Mouse (Mus musculus) lung, postnatal 10 days (tissue): ENCODE measurements around the gene Nln.

ENCODE experiments used
- DNase-seq: peaks from one replicate; pipeline ENCODE4 v3.0.0; 2021

Nln gene

DNA sequence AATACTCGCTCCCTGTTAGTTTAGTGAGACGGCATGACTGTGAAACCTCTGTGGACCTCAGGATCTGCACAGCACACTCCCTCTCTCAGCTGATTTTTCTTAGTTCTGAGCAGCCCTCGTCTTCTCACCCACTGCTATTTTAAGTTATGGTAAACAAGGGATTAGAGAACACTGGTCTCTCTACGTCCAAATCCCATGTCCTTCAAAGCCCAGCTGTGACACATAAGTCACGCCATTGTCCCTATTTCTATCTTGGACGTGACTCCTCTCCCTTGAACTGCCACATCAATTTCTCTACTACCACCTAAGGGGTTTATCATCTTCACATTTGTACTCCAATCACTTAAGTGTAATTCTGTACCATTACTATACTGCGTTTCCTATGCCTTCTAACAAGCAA lies 13.5 kb downstream of the Nln start:
- no peak for DNase-seq

DNA sequence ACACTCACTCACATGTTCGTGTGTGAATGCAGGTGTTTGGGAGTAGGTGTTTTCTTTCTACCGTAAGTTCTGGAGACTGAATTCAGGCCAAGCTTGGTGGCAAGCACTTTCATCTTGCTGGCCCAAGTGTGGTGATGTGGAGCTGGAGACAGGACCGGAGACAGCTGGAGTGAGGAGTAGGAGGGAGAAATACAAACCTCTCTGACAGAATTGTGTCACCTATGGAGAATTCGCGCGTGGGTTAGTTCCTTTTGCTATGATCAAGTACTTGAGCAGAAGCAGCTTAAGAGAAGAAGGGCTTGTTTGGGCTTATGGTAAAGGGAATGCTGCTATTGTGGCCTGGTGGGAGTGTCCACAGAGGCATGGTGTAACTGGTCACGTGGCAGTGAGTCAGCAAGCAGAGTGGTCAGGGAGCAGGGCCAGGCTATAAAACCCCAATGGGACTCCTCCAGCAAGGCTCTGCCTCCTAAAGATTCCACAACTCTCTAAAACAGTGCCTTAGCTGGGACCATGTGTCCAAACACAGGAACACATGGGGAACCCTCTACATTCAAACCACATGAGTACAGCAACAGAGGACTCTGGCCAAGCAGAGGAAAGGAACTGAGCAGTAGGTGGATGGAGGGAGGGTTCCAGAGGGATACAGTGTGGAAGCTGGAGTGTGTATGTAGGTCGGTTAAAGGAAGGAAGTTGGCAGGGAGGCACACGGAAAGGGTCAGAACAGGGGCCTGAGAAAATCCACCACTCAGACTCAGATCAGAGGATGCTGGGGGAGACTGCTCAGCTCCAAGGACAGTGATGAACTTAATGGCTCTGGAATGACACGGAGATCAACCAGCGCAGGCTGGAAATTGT lies 14.7 kb downstream of the Nln start:
- peak; percentile 29 for DNase-seq

- DNase-seq = no peak
These were observed 17.7 kb downstream of the Nln start for GRCm38 (mm10) chr13:104091734-104092133.

DNA sequence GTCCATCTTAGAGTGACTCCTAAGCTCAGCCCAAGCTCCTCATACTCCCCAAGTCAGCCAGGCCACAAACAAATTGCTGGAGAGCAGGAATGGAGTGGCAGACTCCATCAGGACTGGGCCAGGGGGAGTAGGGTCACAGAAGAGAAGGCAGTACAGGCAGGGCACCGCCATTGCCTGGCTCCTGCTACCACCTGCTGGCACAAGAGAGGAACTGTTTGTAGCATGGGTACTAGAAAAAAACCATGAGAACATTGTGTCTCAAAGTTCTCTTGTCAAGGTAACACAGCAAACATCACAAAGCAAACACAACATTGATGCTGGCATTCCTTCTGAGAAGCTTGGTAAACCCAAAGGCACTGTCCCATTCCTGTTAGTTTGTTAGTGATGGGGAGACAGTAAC lies 20.0 kb downstream of the Nln start:
- DNase-seq = peak; percentile 65

- no peak for DNase-seq
These were observed 24.8 kb downstream of the Nln start for GRCm38 (mm10) chr13:104084600-104084999.

GRCm38 (mm10) chr13:104082504-104082903 lies 26.9 kb downstream of the Nln start:
- DNase-seq = no peak

- DNase-seq = no peak
These were observed 32.4 kb downstream of the Nln start for GRCm38 (mm10) chr13:104076993-104077392.

DNA sequence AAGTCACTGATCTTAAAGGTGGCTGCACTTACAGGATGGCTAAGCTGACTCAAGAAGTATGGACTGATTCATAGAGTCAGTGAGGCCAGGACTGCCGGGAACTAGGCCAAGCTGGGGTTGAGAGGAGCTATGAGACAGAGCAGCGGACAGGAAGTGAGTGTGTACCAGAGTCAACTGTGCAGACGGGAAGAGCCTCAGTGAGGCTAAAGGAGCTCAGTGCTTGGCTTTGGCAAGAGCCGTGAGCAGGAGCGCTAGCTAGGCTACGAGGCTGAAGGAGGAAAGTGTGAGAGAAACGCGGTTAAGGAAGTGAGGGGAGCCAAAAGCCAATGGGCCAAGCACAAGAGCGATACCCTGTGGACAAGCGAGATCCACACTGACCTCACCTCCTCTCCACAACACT lies 34.7 kb downstream of the Nln start:
- peak; percentile 82 for DNase-seq

GRCm38 (mm10) chr13:104074230-104074629 lies 35.2 kb downstream of the Nln start:
- DNase-seq = no peak

DNA sequence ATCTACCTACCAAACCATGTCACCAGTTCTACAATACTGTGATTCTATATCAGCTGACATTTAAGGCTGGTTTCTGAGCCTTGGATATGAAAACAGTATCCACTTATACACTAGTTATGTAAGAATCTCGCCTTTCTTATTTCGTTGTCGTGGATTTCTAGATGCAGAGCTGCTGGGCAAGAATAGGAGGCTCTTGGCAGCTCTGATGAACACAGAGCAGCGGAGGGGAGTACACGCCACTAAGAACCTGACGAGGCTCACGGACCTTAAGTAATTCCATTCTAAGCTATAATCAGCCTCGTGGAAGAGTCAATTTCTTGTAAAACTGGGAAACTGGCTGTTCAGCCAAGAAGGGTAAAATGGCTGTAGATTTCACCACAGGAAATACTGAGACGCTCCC lies 37.1 kb downstream of the Nln start:
- DNase-seq = no peak

DNA sequence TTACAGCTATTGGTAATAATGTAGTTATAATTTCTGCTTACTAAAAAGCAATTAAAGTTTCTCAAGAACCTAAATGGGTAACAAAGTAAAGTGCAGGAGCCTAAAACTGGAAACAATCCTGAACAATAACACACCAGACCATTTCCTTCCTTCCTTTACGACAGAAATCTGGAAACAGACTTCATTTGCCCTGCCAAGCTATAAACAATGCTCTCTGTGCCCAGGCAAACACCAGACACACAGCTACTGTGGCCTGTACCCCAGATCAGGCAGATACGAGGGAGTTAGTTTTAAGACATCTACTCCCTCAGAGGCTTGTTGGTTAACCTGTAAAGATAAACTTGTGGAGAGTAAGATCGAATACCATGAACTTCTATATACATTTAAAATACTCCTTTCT lies 38.7 kb downstream of the Nln start:
- peak; percentile 67 for DNase-seq

DNA sequence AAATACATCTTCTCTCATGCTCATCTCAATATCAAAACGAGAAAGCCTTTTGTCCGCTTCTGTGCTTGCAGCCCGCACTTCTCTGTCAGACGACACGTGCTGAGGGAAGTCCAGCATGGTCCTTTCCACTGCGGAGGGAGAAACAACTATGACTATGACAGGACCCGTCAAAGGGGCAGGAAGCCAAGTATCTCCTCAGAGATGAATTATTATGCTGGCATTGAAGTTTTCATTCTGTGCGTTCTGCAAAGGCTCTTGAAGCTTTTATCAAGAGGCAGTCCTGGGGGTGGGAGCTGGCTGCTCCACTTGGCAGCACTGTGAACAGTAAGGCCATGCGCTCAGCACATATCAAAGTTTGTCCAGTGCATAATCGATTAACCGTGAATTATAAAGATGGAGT lies 40.2 kb downstream of the Nln start:
- DNase-seq = peak; percentile 27

DNA sequence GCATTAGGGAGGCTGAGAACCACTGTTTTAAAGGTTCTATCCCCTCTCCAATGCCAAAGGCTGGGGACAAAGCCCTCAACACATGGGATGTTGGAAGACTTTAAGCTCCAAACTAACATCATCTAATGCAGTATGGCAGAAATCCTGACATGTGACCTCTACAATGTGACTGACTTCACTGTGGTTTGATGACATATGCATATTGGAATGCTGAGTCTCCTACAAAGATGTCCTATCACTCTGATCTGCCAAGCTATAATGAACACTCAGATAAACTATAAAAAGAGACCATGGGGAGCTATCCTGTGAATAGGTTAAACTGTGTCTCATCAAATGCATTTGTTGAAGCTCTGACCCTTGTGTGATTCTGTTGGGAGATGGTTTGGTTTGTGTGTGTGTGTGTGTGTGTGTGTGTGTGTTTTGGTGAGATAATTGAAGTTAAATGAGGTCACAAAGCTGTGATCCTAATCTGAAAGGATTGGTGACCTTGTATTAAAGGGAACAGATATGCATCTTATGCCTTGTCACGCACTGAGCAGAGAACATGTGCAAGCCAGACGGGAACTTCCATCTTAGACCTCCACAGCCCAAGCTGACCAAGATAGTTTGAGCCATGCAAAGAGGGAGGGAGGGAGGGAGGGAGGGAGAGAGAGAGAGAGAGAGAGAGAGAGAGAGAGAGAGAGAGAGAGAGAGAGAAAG lies 43.6 kb downstream of the Nln start:
- no peak for DNase-seq

- no peak for DNase-seq
These were observed 46.4 kb downstream of the Nln start for GRCm38 (mm10) chr13:104063061-104063460.

DNA sequence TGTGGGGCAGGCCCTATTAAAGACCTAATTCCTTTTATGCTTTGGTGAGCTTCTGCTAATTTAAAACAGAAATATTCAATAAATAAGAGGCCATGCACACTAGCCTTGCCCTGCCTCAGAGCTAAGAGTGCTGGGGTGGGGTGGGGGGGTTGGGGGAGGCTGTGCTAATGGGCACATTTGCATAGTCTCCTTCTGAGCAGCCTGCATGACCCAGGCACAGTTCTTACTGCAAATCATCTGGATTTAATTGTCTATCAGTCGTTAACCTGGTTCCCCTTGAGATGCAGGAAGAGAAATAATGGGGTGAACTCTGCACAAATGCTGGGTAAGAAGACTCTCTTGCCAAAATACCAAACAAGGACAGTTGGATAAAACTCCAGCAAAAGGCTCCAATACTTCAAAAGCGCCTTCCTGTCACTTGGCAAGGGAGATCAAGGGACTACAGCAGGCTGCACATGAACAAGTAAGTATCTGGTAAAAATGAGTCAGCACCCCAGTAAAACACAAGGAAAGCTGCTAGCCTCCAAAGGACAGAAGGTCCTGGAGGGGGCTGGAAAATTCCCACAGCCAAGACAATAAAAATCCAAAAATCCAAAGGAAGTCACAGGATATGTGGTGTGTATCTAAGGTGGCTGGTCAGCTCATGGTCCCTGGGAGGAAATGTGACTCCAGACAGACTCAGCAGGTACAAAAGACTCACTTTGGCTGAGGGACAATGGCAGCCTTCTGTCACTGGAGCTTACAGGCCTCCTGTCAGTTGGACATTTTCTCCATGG lies 47.3 kb downstream of the Nln start:
- DNase-seq = peak; percentile 40

DNA sequence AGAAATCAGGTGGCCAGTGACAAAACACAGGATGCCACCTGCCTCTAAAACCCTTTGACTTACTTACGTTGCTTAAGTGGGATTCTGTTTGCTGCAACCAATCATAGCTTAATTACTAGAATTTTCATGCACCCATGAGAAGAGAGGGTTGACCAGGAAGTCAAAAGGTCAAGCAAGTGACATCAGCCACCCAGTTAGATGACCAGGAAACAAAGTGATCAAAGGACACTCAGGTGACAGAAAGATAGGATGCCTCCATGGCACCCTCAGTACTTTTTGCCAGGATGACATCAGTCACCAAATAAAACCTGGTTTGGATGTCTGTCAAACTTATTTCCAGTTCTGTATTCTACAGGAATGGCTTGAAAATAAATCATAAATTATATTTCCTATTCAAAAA lies 49.2 kb downstream of the Nln start:
- DNase-seq = no peak

- no peak for DNase-seq
These were observed 49.9 kb downstream of the Nln start for GRCm38 (mm10) chr13:104059536-104059935.

DNA sequence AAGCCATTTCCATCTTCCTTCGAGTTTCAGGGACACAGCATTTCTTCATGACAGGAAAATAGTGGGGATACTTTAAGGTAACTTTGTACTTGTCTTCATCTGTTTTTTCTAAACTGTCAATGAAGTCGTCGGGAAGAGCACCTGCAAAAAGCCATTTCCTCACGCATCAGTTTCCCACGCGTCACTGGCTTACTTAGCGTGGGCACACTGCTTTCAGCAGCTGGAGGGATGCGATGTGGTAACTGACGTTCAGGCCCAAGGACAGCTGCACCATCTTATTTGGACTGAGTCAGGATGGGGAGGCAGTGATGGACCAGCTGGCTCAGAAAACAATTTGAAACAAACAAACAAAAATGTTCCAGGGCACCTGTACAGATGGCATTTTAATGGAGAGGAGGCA lies 50.7 kb downstream of the Nln start:
- DNase-seq = no peak

DNA sequence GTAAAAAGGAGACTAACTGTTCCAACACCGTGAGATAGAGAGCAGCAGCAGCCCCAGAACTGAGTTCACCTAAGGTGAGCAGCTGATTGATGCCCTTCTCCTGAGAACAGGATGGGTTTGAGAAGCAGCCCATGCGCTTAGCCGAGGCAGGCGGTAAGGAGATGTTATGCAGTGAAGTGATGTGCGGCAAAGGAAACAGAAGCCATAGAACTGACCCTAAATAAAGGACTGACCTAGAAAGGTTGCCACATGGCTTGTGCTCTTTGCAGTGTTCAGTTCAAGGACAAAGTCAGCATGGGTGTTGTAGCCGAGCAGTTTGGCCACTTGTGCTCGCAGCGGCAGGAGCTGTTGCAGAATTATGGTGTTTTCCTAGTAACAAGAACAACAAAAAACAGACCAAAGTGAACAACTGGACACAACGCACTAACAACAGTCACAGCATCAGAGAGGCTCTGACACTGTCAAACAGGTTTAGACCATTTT lies 57.1 kb downstream of the Nln start:
- no peak for DNase-seq

GRCm38 (mm10) chr13:104048835-104049234 lies 60.6 kb downstream of the Nln start:
- DNase-seq = peak; percentile 74

DNA sequence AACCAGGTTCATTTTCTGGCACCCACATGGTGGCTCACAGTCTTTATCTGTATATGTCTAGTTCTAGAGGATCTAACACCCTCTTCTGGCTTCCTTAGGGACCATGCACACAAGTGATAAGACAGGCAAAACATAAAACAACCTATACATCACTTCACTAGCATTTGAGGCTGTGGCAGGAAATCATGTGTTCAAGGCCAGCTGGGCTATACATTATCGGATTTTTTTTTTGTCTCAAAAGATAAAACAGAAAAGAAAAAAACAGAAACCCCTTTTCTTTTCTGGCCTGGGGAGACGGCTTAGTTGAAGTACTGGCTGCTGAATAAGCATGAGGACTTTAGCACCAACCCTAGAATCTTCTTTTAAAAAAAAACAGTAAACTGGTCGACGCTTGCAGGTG lies 64.3 kb downstream of the Nln start:
- DNase-seq = no peak

DNA sequence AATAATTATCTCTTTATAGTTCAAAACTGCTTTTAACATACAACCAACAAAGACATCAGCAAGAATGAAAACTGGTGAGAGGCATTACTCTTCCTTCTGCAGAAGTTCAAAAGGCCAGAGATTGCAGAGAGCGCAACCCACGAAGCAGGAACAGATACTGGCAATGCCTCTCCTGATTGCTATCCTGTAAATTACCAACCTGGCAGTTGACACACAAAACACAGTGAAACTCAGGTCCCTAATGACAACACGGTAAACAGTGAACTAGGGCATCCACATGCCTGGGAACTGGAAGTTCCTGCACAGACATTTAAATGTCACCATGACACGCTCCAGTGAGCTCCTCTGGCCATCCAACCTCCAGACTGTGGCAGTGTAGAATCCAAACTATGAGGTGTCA lies 65.1 kb downstream of the Nln start:
- DNase-seq = no peak

DNA sequence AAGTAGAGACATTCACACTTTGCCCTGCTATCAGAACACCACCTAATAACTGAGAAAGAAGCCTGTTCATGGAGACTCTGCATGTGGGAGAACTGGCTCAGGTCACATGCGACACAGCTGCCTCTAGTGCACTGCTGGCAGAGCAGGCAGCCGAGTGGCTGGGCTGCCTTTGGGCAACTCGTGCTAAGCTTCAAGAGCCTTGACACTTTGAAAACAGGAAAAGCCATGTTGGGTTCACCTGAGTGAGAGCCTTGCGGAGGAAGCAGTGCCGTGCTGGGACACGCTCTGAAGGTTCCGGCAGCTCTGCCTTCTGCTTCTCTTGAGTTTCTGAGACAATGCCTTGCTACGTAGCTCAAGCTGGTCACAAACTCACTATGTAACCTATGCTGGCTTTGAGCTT lies 66.7 kb downstream of the Nln start:
- no peak for DNase-seq

- no peak for DNase-seq
These were observed 67.9 kb downstream of the Nln start for GRCm38 (mm10) chr13:104041481-104041880.
